Mouse (Mus musculus) ES-E14 (cell line): Measurements from ENCODE around the gene Gm20741. TPM values are rescaled to one million over a fixed set of nuclear protein-coding genes. Genes with fewer than 3 reads are reported as not detected.

ENCODE experiments used
- DNase-seq: peaks from one replicate; pipeline ENCODE4 v3.0.0-alpha.2; 2013; ENCODE audit warnings: low read depth, low spot score
- H3K27ac ChIP-seq: 2 replicates; pipeline ENCODE4 v1.5.1; 2012; ENCODE audit warnings: low read depth, mild to moderate bottlenecking, low read length, moderate library complexity, mixed read lengths; ENCODE audit not compliant: poor library complexity, insufficient read depth, severe bottlenecking
- H3K36me3 ChIP-seq: 2 replicates; pipeline ENCODE4 v1.6.1; 2012; ENCODE audit warnings: mild to moderate bottlenecking, low read length, moderate library complexity, mixed read lengths; ENCODE audit not compliant: control insufficient read depth, poor library complexity, insufficient read depth, severe bottlenecking
- H3K4me1 ChIP-seq, 2 experiments: fragments of 150-350 bp in 1 of 2; sonication (generic) in 1 of 2; 2 replicates each; pipeline ENCODE4 v1.6.1; 2012; ENCODE audit warnings: low read length in 2 of 2, mild to moderate bottlenecking in 1 of 2, mixed read lengths in 1 of 2; ENCODE audit not compliant: control insufficient read depth in 2 of 2, insufficient read depth in 2 of 2, poor library complexity in 1 of 2
- H3K4me3 ChIP-seq, 2 experiments: fragments of 150-350 bp in 1 of 2; sonication (generic) in 1 of 2; 2 replicates each; pipeline ENCODE4 v1.5.1; 2012; ENCODE audit warnings: low read length in 2 of 2, low read depth in 1 of 2, mild to moderate bottlenecking in 1 of 2, mixed read lengths in 1 of 2; ENCODE audit not compliant: insufficient read depth in 1 of 2, poor library complexity in 1 of 2, severe bottlenecking in 1 of 2
- H3K9ac ChIP-seq: 2 replicates; pipeline ENCODE4 v1.6.1; 2012; ENCODE audit warnings: low read depth, mild to moderate bottlenecking, low read length, mixed read lengths; ENCODE audit not compliant: poor library complexity, insufficient read depth, severe bottlenecking
- H3K9me3 ChIP-seq: fragments of 150-350 bp; sonication (generic); 2 replicates; pipeline ENCODE4 v1.6.1; 2012; ENCODE audit warnings: low read depth, mild to moderate bottlenecking, low read length; ENCODE audit not compliant: control insufficient read depth, insufficient read depth
- CHD2 ChIP-seq: IDR thresholded peaks from 2 replicates; pipeline ENCODE4 v1.6.1; 2014; ENCODE audit warnings: mild to moderate bottlenecking, low read depth, low read length, inconsistent platforms
- HCFC1 ChIP-seq: IDR thresholded peaks from 2 replicates; pipeline ENCODE4 v1.6.1; 2012; ENCODE audit warnings: low read length, inconsistent platforms, borderline replicate concordance; ENCODE audit not compliant: insufficient read depth
- MAFK ChIP-seq: IDR thresholded peaks from 2 replicates; pipeline ENCODE4 v1.6.1; 2014; ENCODE audit warnings: mild to moderate bottlenecking, low read depth, low read length, inconsistent platforms; ENCODE audit not compliant: insufficient read depth
- ZC3H11A ChIP-seq: IDR thresholded peaks from 2 replicates; pipeline ENCODE4 v1.6.1; 2012; ENCODE audit warnings: low read depth, mild to moderate bottlenecking, inconsistent platforms, low read length, borderline replicate concordance
- ZNF384 ChIP-seq: IDR thresholded peaks from 2 replicates; pipeline ENCODE4 v1.6.1; 2012; ENCODE audit warnings: low read depth, low read length, inconsistent platforms
- in situ Hi-C, 2 experiments: fragments of 600-800 bp; cut with MboI; formaldehyde crosslinking; loops; one replicate each; pipeline ENCODE4 v1.15.1; 2025; ENCODE audit warnings: low sequenced_read_pairs in 2 of 2, inconsistent platforms in 1 of 2; ENCODE audit not compliant: unreplicated experiment in 2 of 2
- total RNA-seq: library from RNA; depleted of rRNA; stranded (reverse); fragments of 300-350 nt; gene quantifications from 2 replicates; pipeline ENCODE4 v1.2.3, GENCODE M21; 2012

The Gm20741 gene
- total RNA-seq, 1 experiment: not detected

DNA sequence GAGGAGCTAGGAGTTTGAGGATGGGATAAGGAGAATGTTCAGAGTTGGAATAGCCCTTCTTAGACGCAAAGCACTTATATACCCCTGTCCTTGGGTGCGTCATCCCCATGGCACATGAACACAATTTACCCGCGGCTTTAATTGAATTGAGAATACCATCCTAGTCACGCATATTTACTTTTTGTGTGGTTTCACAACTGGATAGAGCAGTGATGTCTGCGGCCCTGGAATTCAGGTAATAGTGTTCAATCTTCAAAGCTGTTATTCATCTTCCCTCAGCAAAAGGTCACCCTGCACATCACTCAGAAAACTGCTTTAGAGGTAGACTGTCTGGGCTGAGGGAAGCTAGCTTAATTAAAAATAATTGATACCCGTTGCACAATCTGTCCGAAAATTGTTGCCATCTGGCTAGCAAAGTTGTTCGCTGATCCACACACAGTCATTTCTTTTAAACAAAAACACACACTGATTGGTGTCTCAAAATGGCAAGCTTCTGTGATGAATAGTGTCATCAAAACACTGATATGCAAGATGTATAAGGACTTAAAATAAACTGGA lies 14.2 kb upstream of the Gm20741 start, which contains the start of gene Krtap14:
TSS of gene Krtap14 (minus strand) at position 51 of the 558 bp plus-strand sequence.
- H3K27ac ChIP-seq: no peak within 1 kb of the TSS
- TF ChIP-seq CHD2 (no peak), MAFK (no peak), ZNF384 (no peak), ZC3H11A (no peak), HCFC1 (no peak)
- no peak for DNase-seq

GRCm38 (mm10) chr16:88823736-88824135 lies 11.7 kb upstream of the Gm20741 start:
- no peak overlapping the region for H3K27ac ChIP-seq
- H3K4me1 ChIP-seq: no peaks in the 10 kb centered on the region
- TF ChIP-seq MAFK: no peak
- no peak for TF ChIP-seq CHD2
- no peak for TF ChIP-seq HCFC1
- no peak for TF ChIP-seq ZNF384
- no peak for TF ChIP-seq ZC3H11A
- no peaks in the 10 kb centered on the region for H3K9me3 ChIP-seq
- H3K4me3 ChIP-seq: no peak overlapping the region
- DNase-seq: peak; percentile 41
- no peak overlapping the region for H3K9ac ChIP-seq
- no peaks in the 10 kb centered on the region for H3K36me3 ChIP-seq
- in situ Hi-C loops: no loop called here

More for the DNA sequence above, 14.2 kb upstream of the Gm20741 start, which contains the start of gene Krtap14:
- Histone ChIP-seq H3K36me3 (no peaks in the 10 kb centered on the region), H3K9ac (no peak within 1 kb of the TSS), H3K9me3 (no peaks in the 10 kb centered on the region), H3K4me3 (no peak within 1 kb of the TSS), H3K4me1 (no peaks in the 10 kb centered on the region)
- in situ Hi-C loops: no loop called here

DNA sequence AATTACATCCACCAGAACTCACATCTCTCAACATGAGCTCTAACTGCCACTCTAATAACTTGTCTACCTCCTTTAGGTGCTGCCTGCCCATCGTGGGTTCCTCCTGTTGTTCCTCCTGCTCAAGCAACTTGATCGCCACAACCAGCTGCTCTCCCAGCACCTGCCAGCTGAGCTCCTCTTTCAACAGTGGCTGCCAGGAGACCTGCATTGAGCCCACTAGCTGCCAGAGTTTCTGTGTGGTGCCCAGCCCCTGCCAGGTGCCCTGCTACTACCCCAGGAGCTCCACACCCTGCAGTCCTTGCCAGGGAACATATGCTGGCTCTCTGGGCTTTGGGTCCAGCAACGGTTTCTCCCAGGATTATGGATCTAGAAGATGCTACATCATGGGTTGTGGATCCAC lies 8.0 kb upstream of the Gm20741 start, which contains the start of gene Krtap15:
TSS of gene Krtap15 (plus strand) at position 150 of the 400 bp plus-strand sequence.
- no peak within 1 kb of the TSS for H3K9ac ChIP-seq
- H3K36me3 ChIP-seq: no peaks in the 10 kb centered on the region
- TF ChIP-seq HCFC1 (no peak), ZNF384 (no peak), CHD2 (no peak), ZC3H11A (no peak), MAFK (no peak)
- no peak within 1 kb of the TSS for H3K27ac ChIP-seq
- H3K4me3 ChIP-seq: no peak within 1 kb of the TSS
- H3K9me3 ChIP-seq: no peaks in the 10 kb centered on the region
- no peaks in the 10 kb centered on the region for H3K4me1 ChIP-seq
- in situ Hi-C loops: no loop called here
- no peak for DNase-seq

DNA sequence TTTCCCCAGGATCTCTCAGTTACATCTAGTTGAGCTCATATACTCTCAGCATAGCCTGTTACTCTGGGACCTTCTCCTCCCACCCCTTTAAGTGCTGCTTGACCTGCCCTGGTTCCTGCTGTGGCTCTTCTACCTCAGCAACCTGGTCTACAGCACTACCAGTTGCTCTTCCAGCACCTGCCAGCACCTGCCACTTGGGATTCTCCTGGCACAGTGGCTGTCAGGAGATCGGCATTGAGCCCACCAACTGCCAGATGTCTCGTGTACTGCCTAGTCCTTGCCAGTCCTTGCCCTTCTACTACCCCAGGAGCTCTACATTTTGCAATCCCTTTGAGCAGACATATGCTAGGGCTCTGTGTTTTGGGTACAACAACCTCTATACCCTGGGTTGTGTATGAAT lies 25.2 kb downstream of the Gm20741 start:
- TF ChIP-seq HCFC1 (no peak), ZNF384 (no peak), CHD2 (no peak), MAFK (no peak), ZC3H11A (no peak)
- Histone ChIP-seq H3K9me3 (no peaks in the 10 kb centered on the region), H3K4me1 (no peaks in the 10 kb centered on the region), H3K9ac (no peak overlapping the region), H3K36me3 (no peaks in the 10 kb centered on the region), H3K27ac (no peak overlapping the region), H3K4me3 (no peak overlapping the region)
- DNase-seq: no peak
- in situ Hi-C loops: no loop called here

GRCm38 (mm10) chr16:88777596-88777995 lies 34.4 kb downstream of the Gm20741 start, which contains the start of gene Gm5965:
Gene Gm5965, plus strand, starts transcription at chr16:88777896.
- H3K4me1 ChIP-seq: no peaks in the 10 kb centered on the region
- H3K4me3 ChIP-seq: no peak within 1 kb of the TSS
- no peaks in the 10 kb centered on the region for H3K36me3 ChIP-seq
- no peaks in the 10 kb centered on the region for H3K9me3 ChIP-seq
- TF ChIP-seq HCFC1 (no peak), ZNF384 (no peak), ZC3H11A (no peak), MAFK (no peak), CHD2 (no peak)
- no peak within 1 kb of the TSS for H3K27ac ChIP-seq
- no peak for DNase-seq
- H3K9ac ChIP-seq: no peak within 1 kb of the TSS
- in situ Hi-C loops: no loop called here
